Mouse (Mus musculus) liver, embryonic 14.5 days (tissue): ENCODE results near the gene Rcbtb2.
"Not testable (repeated sequence)": the region's sequence is repeated elsewhere in the genome, so short reads cannot be mapped to it uniquely, and the experiment has no call there.

Experiments
- CTCF ChIP-seq: IDR thresholded peaks from 2 replicates; pipeline ENCODE4 v1.5.1; 2016; ENCODE audit warnings: antibody characterized with exemption, low read depth, control low read depth
- EP300 ChIP-seq: IDR thresholded peaks from 2 replicates; pipeline ENCODE4 v1.6.1; 2016; ENCODE audit warnings: antibody characterized with exemption, low read depth

- TF ChIP-seq CTCF, EP300: not testable (repeated sequence)
Measured at GRCm38 (mm10) chr14:73114952-73115351, 7.9 kb upstream of the Rcbtb2 start.
